Mouse (Mus musculus) thymus, postnatal 36 days (tissue): Measurements from ENCODE around the gene Wdr31.

Source experiments
- DNase-seq, 2 experiments: peaks; one replicate each; pipeline ENCODE4 v3.0.0; 2022; ENCODE audit warnings: mixed read lengths in 2 of 2

Gene Wdr31

DNA sequence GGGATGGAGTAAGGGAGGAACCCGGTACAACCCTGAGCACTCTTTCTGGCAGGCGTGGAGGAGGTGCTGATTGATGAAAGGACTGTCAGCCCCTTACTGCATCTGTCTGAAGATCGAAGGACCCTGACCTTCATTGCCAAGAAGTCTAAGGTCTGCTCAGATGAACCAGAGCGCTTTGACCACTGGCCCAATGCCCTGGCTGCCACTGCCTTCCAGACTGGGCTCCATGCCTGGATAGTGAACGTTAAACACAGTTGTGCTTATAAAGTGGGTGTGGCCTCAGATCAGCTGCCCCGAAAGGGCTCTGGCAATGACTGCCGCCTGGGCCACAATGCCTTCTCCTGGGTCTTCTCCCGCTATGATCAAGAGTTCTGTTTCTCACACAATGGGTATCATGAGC, 25.2 kb upstream of the Wdr31 start:
- no peak for DNase-seq

DNA sequence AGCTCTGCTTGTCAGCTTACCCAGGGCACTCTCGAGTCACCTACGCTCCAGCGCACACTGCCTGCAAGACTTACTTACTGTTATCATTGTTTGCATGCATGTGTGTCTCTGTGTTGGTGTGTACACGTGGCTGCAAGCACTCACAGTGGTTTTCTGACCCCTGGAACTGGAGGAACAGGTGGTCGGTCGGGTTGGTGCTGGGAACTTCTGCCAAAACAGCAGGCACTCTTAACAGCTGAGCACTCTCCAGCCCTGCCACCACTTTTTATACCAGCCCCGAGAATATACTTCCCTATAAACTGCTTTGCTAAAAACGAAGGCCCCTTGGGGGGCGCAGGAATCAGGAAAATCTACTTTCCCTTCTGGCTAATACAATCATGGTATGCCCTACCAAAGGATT, 23.5 kb upstream of the Wdr31 start:
- no peak for DNase-seq

DNA sequence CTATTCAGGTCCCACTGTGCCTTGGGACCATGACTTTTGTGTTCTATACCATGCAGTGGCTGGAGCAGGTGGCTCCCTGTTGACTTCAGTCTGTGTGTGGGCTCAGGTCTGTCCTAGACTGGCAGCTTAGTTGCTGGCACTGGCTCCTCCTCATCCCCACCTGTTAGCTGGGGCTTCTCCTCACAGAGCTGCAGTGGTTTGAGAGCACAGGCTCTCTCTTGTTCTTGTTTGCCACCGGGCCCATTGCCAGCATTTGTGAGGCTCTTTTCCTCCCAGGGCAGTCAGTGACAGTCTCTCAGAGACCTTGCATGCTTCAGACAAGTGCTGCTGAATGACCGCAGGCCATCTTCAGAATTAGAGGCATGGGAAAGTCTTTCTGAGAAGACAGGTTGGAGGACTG, 22.0 kb upstream of the Wdr31 start:
- DNase-seq, result no peak

DNA sequence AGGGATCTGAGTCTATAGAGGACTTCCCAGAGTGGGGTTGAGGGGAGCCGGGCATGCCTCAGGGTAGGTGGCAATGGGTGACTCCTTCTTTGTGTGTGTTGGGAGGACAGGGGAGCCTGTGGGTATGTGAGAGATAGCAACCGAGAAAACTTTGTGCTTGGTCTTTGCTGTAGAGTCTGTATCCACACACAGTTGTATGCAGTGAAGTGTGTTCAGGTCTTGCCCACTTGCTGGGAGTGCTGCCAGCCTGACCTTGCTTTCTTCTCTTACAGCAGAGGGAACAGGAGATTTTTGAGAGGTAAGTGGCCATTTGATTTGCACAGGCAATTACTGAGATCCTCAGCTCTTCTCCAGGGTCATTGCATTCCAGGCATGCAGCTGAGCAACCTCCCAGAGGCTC, 17.2 kb upstream of the Wdr31 start:
- no peak for DNase-seq

DNA sequence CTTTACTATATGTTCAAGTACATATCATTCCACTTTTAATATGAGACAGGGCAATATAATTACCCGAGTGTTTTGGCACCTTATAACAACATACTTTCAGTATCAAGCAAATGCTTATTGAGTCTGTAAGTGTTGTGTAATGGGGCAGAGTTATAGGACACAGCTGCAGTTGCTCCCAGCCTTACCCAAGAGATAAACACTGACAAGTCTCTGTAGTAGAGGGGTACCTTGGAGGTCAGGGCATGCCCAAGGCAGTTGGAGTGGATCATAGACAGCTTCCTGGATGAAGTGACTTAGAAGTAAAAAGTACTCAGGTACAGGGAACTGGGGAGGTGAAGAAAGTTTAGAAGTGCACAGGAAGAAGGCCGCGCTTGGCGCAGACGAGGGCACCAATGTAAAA, 16.5 kb upstream of the Wdr31 start:
- DNase-seq, result no peak

DNA sequence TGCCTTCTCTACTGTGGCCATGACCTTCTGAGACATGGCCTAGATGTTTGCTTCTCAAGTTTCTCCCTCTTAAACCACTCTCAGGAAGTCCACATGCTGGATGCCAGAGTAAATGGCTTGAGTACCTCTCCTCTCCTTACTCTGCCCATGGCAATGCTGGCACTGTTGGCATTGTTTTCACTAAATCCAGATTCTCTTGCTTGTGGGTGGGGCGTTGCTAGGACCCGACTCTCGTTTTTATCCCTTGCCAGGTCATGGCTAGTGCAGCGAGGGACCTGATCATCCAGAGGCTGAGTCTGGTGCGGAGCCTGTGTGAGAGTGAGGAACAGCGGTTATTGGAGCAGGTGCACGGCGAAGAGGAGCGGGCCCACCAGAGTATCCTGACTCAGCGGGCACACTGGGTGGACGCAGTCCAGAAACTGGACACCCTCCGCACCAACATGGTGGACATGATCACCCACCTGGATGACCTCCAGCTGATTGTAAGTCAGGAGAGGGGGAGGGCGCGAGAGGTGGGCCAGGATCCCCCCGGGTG, 15.5 kb upstream of the Wdr31 start:
- no peak for DNase-seq

DNA sequence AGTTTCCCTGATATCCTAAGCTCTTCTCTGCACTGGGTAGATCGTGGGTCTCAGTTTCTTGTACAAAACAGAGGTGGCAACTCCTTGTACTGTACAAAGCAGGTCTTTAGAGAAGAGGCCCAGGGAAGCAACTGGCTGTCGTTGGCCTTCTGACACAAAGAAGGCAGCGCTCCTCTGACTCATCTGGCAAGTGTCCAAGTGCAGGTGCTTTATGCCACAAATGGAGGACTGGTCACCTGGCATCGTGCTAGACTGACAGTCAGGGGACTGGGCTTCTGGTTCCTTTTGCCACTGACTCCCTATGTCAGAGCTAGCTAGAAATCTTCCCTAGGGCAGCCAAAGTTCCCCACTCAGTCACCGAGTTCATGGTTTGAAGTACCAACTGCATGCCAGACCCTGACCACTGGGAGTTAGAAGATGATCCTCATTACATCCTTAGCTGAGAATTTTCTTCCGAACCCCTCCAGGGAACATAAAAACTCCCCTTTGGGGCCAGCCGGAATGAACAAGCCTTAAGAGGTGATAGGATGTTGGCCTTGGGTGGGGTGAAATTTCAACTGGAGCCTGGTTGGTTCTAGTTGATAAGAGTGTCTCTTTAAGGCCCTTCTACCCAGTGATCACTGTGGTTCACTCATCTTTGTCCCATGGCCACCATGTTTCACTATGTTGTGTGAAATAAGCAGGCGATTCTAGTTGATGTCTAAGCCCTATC, 14.9 kb upstream of the Wdr31 start:
- no peak for DNase-seq

DNA sequence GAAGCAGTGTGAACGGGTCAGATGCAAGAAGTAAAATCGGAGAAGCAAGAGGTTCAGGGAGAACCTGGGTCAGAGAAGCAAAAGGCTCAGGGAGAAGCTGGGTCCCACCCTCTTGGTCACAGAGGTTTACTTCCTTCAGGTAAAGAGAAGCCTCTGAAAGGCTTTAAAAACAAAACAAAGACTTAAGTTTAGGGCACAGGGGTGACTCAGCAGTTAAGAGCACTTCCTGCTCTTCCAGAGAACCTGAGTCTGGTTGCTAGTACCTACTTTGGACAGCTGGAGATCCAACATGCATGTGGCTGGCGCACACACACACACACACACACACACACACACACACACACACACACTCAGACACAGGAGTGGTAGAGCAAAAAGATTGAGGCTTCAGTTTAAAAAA, 14.2 kb upstream of the Wdr31 start:
- no peak for DNase-seq

DNA sequence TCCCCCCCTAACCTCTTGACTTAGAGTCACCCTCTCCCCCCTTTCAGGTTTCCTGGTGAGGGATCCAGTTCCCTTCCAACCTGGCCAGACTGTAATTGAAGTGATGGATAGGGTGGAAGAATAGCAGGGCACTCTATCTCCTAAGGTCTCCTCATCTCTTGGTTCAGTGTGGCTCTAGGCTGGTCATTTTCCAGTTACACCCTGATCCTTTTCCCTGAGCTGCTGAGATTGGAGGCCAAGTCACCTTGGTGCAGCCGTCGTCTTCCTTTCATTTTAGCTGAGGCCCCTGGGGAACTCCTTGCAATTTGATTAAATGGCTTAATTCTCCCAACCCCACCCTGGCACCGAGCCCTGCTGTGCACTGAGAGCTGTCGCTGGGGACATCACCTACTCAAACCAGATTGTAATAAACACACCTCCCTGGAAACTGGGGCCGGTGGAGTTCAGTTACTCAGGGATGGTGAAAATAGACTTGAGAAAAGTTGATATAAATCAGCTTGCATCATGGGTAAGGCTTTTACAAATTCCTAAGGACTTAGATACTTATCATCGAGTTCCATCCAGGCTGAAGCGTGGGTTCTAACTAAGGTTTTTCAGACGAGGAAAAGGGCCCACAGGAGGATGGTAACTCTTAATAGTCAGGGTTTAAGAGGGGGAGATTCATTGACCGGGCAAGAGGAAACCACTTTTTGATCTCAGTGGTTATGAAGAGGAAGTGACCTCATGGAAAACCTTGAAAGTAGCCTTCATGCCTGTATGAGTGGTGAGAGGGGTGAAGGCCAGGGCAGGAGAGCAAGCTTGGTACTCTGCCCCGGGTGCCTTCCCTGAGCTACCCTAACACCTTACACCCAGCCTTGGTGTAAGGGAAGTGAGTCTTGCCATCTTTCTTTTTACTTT, 10.3 kb upstream of the Wdr31 start:
- no peak for DNase-seq

DNA sequence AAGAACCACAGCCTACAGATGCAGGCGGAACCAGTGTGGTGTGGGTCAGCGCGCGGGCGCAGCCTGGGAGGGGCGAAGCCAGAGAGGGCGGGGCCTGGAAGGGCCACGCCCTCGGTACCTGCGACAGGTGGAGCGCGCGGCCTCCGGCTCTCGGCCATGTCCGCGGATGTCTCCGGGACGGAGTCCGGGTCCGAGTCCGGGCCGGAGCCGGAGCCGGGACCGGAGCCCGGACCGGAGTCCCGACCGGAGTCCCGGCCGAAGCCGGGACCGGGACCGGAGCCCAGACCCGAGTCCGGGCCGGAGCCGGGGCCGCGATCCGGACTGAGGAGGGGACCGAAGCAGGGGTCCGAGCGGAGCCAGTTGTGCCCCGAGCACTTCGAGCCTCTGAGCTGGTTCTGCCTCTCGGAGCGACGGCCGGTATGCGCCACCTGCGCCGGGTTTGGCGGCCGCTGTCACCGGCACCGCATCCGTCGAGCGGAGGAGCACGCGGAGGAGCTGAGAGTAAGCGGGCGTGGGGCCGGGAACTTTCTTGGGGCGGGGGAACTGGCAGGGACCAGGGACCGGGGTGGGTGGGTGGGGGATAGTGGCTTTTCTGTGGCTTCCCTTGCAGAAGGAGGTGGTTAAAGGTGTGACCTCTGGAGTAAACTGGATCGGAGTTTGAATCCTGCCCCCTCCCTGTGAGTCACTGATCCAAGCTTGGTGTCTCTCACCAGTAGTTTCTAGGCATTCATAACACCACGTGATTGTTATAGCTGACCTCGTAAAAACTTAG, 9.4 kb upstream of the Wdr31 start, which contains the start of gene Bspry:
Gene Bspry, plus strand, starts transcription at position 117 of the 772 bp plus-strand sequence.
- DNase-seq, result peak; percentile 60 to 71

DNA sequence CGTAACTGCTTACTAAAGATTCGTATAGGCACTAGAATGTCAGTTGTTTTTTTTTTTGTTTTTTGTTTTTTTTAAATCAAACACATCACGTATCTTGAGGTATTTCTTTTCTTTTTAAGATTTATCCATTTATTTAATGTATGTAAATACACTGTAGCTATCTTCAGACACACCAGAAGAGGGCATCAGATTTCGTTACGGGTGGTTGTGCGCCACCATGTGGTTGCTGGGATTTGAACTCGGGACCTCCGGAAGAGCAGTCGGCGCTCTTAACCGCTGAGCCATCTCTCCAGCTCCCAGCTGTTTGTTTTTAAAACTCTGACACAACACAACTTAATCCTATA, 8.9 kb upstream of the Wdr31 start:
- peak in 1 of 2 experiments; percentile 42 for DNase-seq

DNA sequence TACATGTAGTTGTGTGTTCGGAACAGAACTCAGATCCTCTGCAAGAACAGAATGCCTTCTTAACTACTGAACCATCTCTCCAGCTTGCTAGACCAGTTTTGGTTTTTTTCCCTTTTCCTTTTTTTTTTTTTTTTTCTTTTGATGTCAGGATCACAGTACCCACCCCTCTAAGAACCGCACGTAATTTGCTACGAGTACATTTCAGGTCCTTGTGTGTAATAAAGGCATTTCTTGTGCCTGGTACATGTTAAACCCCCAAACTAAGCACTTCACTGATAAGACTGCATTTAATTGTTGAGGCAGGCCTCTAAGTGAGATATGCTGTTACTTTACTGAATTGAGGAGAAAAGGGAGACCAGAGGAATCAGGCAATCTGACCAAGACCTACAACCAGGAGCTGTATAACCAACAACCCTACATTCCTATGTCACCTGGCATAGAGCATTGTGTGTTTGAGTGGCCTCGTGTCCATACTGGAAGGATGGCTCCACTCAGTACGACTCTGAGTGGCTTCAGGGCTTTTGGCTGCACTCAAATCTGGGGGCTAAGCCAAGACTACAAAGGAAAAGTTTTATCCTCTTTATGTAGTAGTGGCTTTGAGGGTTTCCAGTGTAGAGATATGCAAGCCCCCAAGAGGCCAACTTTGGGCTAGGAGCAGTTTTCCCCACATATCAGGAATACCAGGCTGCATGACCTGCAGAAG, 7.0 kb upstream of the Wdr31 start:
- DNase-seq, result no peak

DNA sequence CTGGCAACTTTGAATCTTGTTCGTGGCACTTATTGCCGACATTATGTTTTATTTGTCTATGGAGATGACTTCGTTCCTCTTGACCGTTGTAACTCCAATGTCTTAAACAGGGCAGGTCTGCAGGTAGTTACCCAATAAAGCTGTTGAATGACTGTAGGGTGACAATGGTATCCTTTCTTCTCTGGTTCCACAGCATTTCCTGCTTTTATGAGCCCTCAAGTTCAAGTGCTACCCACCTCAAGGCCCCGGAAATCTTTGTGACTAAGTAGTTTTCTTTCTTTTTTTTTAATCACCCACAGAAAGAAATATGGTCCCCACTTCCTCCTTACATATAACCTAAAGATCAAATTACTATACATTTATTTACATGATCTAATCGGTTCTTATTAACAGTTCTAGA, 5.1 kb upstream of the Wdr31 start:
- DNase-seq, result peak; percentile 27 to 45

DNA sequence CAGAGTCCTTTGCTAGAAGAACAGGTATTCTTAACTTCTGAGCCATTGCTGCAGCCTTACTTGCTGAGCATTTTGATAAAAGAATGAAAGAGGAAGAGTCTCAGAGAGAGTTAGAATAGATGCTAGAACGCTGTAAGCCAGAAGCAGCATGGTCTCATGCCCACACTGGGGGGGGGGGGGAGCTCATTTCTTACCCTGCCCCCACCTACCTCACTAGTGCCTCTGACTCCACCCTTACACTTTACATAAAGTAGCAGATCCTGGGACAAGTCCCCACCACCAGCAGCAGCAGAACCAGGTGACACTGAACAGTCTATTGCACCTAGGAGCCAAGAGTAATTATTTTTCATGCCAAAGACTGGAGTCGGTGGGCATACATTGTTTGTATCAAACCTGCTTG, 4.4 kb upstream of the Wdr31 start:
- peak; percentile 46 to 57 for DNase-seq

DNA sequence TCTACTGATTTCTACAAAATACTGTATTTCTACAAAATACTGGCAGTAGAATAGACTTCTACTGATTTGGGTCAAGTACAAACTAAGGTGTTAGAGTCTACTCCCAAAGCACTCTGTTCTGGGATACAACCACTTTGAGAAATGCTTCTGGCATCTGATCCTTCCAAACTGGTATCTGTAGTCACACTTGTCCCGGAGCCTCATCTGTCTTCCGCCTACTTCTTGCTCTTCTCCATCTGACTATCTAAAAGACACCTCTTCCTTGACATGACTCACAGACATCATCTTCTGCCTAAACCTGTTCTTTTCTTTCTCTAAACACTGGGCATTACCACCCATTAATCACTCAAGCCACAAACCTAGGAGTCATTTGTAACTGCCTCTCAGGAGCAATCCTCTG, 1.4 kb upstream of the Wdr31 start:
- DNase-seq, result no peak

DNA sequence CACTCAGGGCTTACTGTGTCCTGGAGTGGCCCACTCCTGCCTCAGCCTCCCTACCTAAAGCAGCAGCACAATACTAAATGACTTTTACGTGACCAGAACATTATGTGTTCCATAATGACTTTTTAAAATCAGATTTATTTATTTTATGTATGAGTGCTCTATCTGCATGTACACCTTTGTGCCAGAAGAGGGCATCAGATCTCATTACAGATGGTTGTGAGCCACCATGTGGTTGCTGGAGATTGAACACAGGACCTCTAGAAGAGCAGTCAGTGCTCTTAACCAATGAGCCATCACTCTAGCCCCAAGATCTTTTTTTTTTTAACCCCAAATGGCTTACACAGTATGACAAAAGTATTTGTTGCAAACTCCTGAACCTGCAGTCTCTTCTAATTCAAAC, 2.5 kb downstream of the Wdr31 start:
- no peak for DNase-seq

DNA sequence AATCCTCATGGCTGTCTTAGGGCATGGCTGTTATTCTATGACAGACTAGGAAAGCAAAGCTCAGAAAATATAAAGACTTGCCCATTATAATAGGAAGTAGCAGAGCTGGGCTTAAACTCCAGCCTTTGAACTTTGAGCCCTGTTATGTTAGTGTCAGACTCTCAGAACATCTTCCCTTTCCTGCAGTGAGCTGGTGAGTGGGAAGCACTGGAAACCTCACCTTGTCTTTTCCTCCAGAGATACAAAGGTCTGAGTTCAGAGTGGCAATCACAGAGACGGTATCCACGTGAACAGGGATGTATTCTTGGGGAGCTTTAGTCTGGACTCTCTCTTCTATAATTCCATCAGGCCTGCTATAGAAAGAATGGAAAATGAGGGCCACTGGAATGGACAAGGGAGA, 7.6 kb downstream of the Wdr31 start:
- no peak for DNase-seq

DNA sequence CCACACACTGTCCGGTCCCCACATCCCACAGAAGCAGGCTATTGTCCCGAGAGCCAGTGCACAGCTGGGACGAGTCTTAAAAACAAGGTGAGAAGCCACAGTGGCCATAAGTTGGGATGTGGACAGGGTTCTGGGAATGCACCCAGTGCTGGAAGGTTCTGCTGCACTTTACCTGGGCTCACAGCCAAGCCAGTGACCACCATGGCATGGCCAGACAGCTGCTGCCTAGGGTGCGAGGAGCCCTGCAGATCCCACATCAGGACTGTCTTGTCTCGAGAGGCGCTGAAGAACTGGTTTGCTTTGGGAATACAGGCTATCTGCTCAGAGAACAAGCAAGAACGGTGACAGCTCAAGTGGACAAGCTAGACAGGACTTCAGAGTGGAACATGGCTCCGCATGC, 10.3 kb downstream of the Wdr31 start:
- DNase-seq, result no peak

DNA sequence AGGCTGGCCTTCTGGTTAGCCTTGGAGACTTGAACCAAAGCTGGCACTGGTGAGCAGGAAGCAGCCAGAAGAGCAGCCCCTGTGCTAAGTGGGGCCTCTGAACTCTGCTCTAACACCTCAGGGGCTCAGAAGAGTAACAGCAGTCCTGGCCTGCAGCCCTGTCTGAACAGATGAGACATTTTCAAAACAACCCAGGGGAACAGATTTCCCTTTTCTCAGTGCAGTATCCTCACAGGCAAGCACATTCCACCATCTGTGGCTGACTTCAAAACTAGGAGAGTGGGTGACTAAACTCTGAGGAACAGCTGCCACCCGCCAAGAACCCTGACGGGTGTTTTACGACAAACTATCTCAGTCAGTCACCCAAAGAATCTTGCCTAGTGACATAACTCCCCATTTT, 11.6 kb downstream of the Wdr31 start:
- no peak for DNase-seq

DNA sequence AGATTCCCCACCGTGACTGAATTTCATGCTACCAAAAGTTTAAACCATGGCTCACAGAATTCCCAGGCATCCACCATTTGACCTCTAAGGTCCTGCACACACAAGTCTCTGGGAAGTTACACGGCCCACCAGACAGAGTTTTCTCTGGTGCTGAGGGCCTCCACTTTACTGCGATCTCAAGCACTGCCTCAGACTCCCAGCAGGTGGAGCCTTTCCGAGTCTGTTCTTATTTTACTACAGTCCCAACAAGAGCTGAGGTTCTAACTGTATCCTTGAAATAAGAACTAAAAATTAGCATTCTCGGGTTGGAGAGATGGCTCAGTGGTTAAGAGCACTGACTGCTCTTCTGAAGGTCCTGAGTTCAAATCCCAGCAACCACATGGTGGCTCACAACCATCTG, 15.7 kb downstream of the Wdr31 start:
- DNase-seq, result peak; percentile 44 to 46

DNA sequence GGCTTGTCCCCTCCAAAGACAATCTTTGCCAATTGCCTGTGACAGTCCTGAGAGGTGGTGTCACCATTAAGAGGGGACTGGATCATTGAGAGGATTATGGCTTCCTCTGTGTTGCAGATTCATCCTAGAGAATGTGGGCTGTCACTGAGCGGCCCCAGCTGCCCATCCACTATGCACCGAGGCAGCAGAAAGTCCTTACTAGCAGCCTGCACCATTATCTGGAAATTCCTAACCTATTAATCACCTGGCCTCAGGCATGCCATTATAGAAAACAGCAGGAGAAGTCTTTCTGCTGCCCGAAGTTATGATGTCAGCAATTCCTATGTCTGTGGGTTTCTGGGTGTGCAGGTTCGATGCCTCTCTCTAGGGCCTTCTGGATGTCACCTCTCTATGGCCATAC, 29.7 kb downstream of the Wdr31 start:
- no peak for DNase-seq

DNA sequence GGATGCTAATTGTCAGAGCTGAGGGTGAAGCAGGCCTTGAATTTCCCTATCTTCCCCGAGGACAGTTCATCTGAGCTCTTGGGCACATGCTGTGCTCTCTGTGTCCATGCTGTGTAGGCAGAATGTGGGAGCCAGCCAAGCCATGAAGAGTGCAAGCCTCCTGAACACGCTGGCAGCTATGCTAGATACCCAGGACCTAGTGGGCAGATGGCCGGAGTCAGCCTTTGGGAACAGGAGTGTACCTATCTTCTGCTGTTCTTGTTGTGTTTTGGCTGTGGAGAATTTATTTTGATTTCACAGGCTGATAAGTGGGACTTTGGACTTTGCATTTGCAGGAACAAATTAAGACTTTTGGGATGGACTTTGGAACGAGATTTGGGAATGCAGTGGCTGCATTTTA, 30.2 kb downstream of the Wdr31 start:
- no peak for DNase-seq

DNA sequence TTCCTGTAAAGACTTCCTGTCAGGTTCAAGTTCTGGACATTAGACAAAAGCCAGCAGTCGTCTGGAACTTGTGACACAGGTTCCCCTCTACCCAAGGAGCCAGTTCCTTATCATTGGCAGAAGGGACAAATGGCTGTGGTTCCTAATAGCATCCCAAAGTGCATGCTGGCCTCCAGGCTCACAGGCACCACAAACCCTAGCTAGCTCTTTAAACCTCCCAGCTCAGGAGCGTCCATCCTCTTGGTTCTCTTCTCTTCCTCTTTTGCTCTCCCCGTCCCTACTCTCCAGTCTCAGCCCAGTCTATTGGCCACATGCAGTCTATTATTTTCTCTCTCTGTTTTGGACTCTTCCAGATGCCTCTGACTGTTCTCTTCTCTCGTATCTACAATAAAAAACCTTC, 30.9 kb downstream of the Wdr31 start:
- DNase-seq, result no peak
